Mouse (Mus musculus): ENCODE results near the gene Nampt. TPM values are rescaled to one million over a fixed set of nuclear protein-coding genes. Genes with fewer than 3 reads are reported as not detected.

The Nampt gene
- polyA plus RNA-seq, 1 experiment from 2014 or later = 25.2 TPM

GRCm38 (mm10) chr12:32901005-32901404 lies 81.7 kb downstream of the Nampt start:
- Histone ChIP-seq H3K27ac (ENCODE audit: low read length) (no peak overlapping the region), H3K9me3 (replicated peaks; ENCODE audit: control insufficient read depth, low read length) (no peaks in the 10 kb centered on the region), H3K4me2 (ENCODE audit: low read depth, low read length) (no peak overlapping the region), H3K27me3 (ENCODE audit: control insufficient read depth, insufficient read depth, low read length) (no peaks in the 10 kb centered on the region), H3K9ac (ENCODE audit: low read length) (no peak overlapping the region), H3K4me3 (replicated peaks; ENCODE audit: low read length) (no peak overlapping the region), H3K36me3 (ENCODE audit: control insufficient read depth, insufficient read depth, low read length) (no peaks in the 10 kb centered on the region), H3K4me1 (ENCODE audit: control insufficient read depth, insufficient read depth, low read length) (no peaks in the 10 kb centered on the region)
- ATAC-seq (ENCODE audit: insufficient read depth, low FRiP score) = no peak
- 84% methylated on average over 3 of the region's 3 CpGs for WGBS

Other genes with a start within 250 kb of the Nampt start
- 188 and 210 TPM in 2 replicates for gene Sypl, start 134.3 kb downstream of the Nampt start, polyA plus RNA-seq (2015; fragmentation: Nextera tagmentation; extraction: Ambion mirVana)

Measured in stomach, embryonic 16.5 days (tissue).